Comparison of ENCODE assay signal across 18 mouse cellular contexts in the genomic region with DNA sequence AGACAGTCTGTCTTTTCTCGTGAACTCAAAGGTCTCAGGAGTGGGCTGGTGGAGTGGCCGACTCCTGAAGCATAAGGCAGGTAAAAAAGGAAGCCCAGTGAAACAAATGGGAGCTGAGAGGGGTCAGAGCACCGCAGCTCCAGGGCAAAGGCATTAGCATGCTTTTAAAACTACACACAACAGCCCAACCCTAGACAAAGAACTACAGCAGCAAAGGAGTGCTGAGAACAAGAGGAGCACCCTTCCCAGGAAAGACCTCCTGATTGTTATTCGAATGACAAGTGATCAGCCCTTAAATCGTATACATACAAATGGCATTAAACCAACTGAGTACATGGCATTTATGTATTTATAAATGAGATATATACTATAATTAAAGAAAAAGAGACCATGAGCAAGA.
"Had no signal": no experiment of that assay in that cellular context is flagged by ENCODE, and none has a peak within 500 bp of the region (broad histone marks: within the 10 kb centered on the region; RNA-seq: fewer than 3 reads in every experiment).

No protein-coding gene starts in this region.

- H3K9me3 ChIP-seq: liver, embryonic 15.5 days; lung, embryonic 15.5 days; megakaryocyte, embryonic 14.5 days; midbrain, embryonic 13.5 days; midbrain, embryonic 15.5 days; neural tube, embryonic 12.5 days; stomach, embryonic 15.5 days had no signal

- H3K4me2 ChIP-seq: liver, embryonic 15.5 days; lung, embryonic 15.5 days; midbrain, embryonic 13.5 days; midbrain, embryonic 15.5 days; neural tube, embryonic 12.5 days; stomach, embryonic 15.5 days had no signal

- H3K27ac ChIP-seq: liver, embryonic 15.5 days; lung, embryonic 15.5 days; macrophage; midbrain, embryonic 13.5 days; midbrain, embryonic 15.5 days; neural tube, embryonic 12.5 days; stomach, embryonic 15.5 days; stomach, postnatal 0 days had no signal

- H3K36me3 ChIP-seq: liver, embryonic 15.5 days; lung, embryonic 15.5 days; midbrain, embryonic 13.5 days; midbrain, embryonic 15.5 days; neural tube, embryonic 12.5 days; stomach, embryonic 15.5 days had no signal

- H3K9ac ChIP-seq: liver, embryonic 15.5 days; liver, postnatal 0 days; lung, embryonic 15.5 days; midbrain, embryonic 13.5 days; midbrain, embryonic 15.5 days; neural tube, embryonic 12.5 days; stomach, embryonic 15.5 days had no signal

- DNase-seq: liver, postnatal 0 days; lung, adult 2 months; lung, postnatal 14 days; lung, postnatal 36 days; right cerebral cortex, postnatal 14 days; thymus, adult 2 months; thymus, postnatal 25 days; thymus, postnatal 4 days had no signal

- H3K4me1 ChIP-seq: liver, embryonic 15.5 days; lung, embryonic 15.5 days; midbrain, embryonic 13.5 days; midbrain, embryonic 15.5 days; neural tube, embryonic 12.5 days; stomach, embryonic 15.5 days had no signal

- ATAC-seq: liver, postnatal 0 days; lung, postnatal 0 days; midbrain, embryonic 13.5 days; midbrain, embryonic 15.5 days had no signal

- H3K4me3 ChIP-seq: liver, embryonic 15.5 days; lung, embryonic 15.5 days; megakaryocyte, embryonic 14.5 days; midbrain, embryonic 13.5 days; midbrain, embryonic 15.5 days; neural tube, embryonic 12.5 days; stomach, embryonic 15.5 days had no signal

- H3K27me3 ChIP-seq: liver, embryonic 15.5 days; lung, embryonic 15.5 days; megakaryocyte, embryonic 14.5 days; midbrain, embryonic 13.5 days; midbrain, embryonic 15.5 days; neural tube, embryonic 12.5 days; stomach, embryonic 15.5 days had no signal
